Mouse (Mus musculus): ENCODE measurements around the gene Gpr143.

GRCm38 (mm10) chrX:152738759-152739368 is 42.9 kb upstream of the Gpr143 start:
- TF ChIP-seq CTCF (IDR thresholded peaks at IDR 0.05; ENCODE audit: control insufficient read depth, insufficient read depth, insufficient replicate concordance, low read depth, low read length) (no peak), POLR2A (IDR thresholded peaks at IDR 0.05; ENCODE audit: control insufficient read depth, low read depth, low read length) (no peak)

All from testis, adult 2 months (tissue).